Mouse (Mus musculus) MEL (cell line): ENCODE data around the gene Samd8. TPM values are rescaled to one million over a fixed set of nuclear protein-coding genes. Genes with fewer than 3 reads are reported as not detected.
A peak's percentile ranks its signal among the peaks of the same experiment; 100 is the strongest.

Experiments
- DNase-seq: peaks from one replicate; pipeline ENCODE4 v3.0.0; 2011; ENCODE audit warnings: low read depth, low spot score
- H3K27ac ChIP-seq: 2 replicates; pipeline ENCODE4 v1.5.1; 2012; ENCODE audit warnings: low read depth, mild to moderate bottlenecking, control low read depth, low read length, moderate library complexity; ENCODE audit not compliant: control insufficient read depth
- H3K27me3 ChIP-seq, 2 experiments: fragments of 150-350 bp in 1 of 2; sonication (generic) in 1 of 2; 2 replicates each; pipeline ENCODE4 v1.6.1; 2012; ENCODE audit warnings: low read length in 2 of 2, mild to moderate bottlenecking in 2 of 2, improper control_type of control experiment in 1 of 2, moderate library complexity in 1 of 2; ENCODE audit not compliant: insufficient read depth in 2 of 2, control insufficient read depth in 1 of 2
- H3K36me3 ChIP-seq, 2 experiments: 2 replicates each; pipeline ENCODE4 v1.6.1; 2012 to 2014; ENCODE audit warnings: low read length in 2 of 2, improper control_type of control experiment in 1 of 2, inconsistent platforms in 1 of 2, mild to moderate bottlenecking in 1 of 2; ENCODE audit not compliant: insufficient read depth in 2 of 2, control insufficient read depth in 1 of 2
- H3K4me1 ChIP-seq, 2 experiments: fragments of 150-350 bp in 1 of 2; sonication (generic) in 1 of 2; 2 replicates each; pipeline ENCODE4 v1.6.1; 2012; ENCODE audit warnings: low read length in 2 of 2, improper control_type of control experiment in 1 of 2, mild to moderate bottlenecking in 1 of 2; ENCODE audit not compliant: insufficient read depth in 2 of 2, control insufficient read depth in 1 of 2
- H3K4me3 ChIP-seq, 2 experiments: fragments of 150-350 bp in 1 of 2; sonication (generic) in 1 of 2; 2 replicates each; pipeline ENCODE4 v1.5.1; 2012; ENCODE audit warnings: low read depth in 2 of 2, low read length in 2 of 2, mild to moderate bottlenecking in 2 of 2, moderate library complexity in 2 of 2, control low read depth in 1 of 2, improper control_type of control experiment in 1 of 2; ENCODE audit not compliant: control insufficient read depth in 1 of 2, insufficient read depth in 1 of 2
- H3K79me2 ChIP-seq: 2 replicates; pipeline ENCODE4 v1.6.1; 2012; ENCODE audit warnings: mild to moderate bottlenecking, low read length, moderate library complexity; ENCODE audit not compliant: control insufficient read depth, poor library complexity, insufficient read depth
- H3K9ac ChIP-seq: 2 replicates; pipeline ENCODE4 v1.6.1; 2012; ENCODE audit warnings: low read depth, mild to moderate bottlenecking, control low read depth, low read length, moderate library complexity; ENCODE audit not compliant: control insufficient read depth, poor library complexity, severe bottlenecking
- H3K9me3 ChIP-seq: fragments of 150-350 bp; sonication (generic); replicated peaks from 2 replicates; pipeline ENCODE4 v1.6.1; 2012; ENCODE audit warnings: mild to moderate bottlenecking, low read length, improper control_type of control experiment, moderate library complexity; ENCODE audit not compliant: insufficient read depth
- CHD1 ChIP-seq: IDR thresholded peaks from 2 replicates; pipeline ENCODE4 v1.6.1; 2012; ENCODE audit warnings: low read depth, mild to moderate bottlenecking, inconsistent platforms, low read length, improper control_type of control experiment
- CTCF ChIP-seq, 3 experiments: IDR thresholded peaks in 2 of 3; conservative IDR thresholded peaks in 1 of 3; 2 replicates each; pipeline ENCODE4 v1.5.1; 2011 to 2012; ENCODE audit warnings: low read length in 3 of 3, low read depth in 2 of 3, mild to moderate bottlenecking in 2 of 3, improper control_type of control experiment in 1 of 3, inconsistent platforms in 1 of 3, mixed read lengths in 1 of 3, moderate library complexity in 1 of 3; ENCODE audit not compliant: control insufficient read depth in 1 of 3, insufficient read depth in 1 of 3, poor library complexity in 1 of 3, severe bottlenecking in 1 of 3
- E2F4 ChIP-seq: IDR thresholded peaks from 2 replicates; pipeline ENCODE4 v1.6.1; 2011; ENCODE audit warnings: low read depth, low read length, improper control_type of control experiment, borderline replicate concordance
- EP300 ChIP-seq, 2 experiments: IDR thresholded peaks; 2 replicates each; pipeline ENCODE4 v1.6.1; 2011; ENCODE audit warnings: improper control_type of control experiment in 2 of 2, low read length in 2 of 2, low read depth in 1 of 2, mild to moderate bottlenecking in 1 of 2
- ETS1 ChIP-seq: IDR thresholded peaks from 2 replicates; pipeline ENCODE4 v1.6.1; 2012; ENCODE audit warnings: low read depth, mild to moderate bottlenecking, inconsistent platforms, low read length, improper control_type of control experiment, moderate library complexity
- HCFC1 ChIP-seq: IDR thresholded peaks from 2 replicates; pipeline ENCODE4 v1.6.1; 2012; ENCODE audit warnings: low read depth, mild to moderate bottlenecking, inconsistent platforms, low read length, improper control_type of control experiment, moderate library complexity
- JUND ChIP-seq: IDR thresholded peaks from 2 replicates; pipeline ENCODE4 v1.6.1; 2011; ENCODE audit warnings: low read depth, mild to moderate bottlenecking, improper control_type of control experiment, low read length
- KAT2A ChIP-seq: conservative IDR thresholded peaks from 2 replicates; pipeline ENCODE4 v1.6.1; 2012; ENCODE audit warnings: low read depth, low read length, improper control_type of control experiment, inconsistent platforms
- MAFK ChIP-seq: IDR thresholded peaks from 2 replicates; pipeline ENCODE4 v1.6.1; 2011; ENCODE audit warnings: low read depth, mild to moderate bottlenecking, low read length, improper control_type of control experiment, borderline replicate concordance
- MAX ChIP-seq: IDR thresholded peaks from 2 replicates; pipeline ENCODE4 v1.6.1; 2011; ENCODE audit warnings: low read length, improper control_type of control experiment
- MAZ ChIP-seq: IDR thresholded peaks from 2 replicates; pipeline ENCODE4 v1.6.1; 2012; ENCODE audit warnings: low read depth, mild to moderate bottlenecking, inconsistent platforms, low read length, improper control_type of control experiment
- MEF2A ChIP-seq: IDR thresholded peaks from 2 replicates; pipeline ENCODE4 v1.6.1; 2014; ENCODE audit warnings: low read depth, mild to moderate bottlenecking, inconsistent platforms, low read length, improper control_type of control experiment; ENCODE audit not compliant: poor library complexity, insufficient replicate concordance, severe bottlenecking; ENCODE audit errors: extremely low read depth
- MXI1 ChIP-seq: IDR thresholded peaks from 2 replicates; pipeline ENCODE4 v1.6.1; 2011; ENCODE audit warnings: mild to moderate bottlenecking, low read depth, low read length, improper control_type of control experiment
- NELFE ChIP-seq: IDR thresholded peaks from 2 replicates; pipeline ENCODE4 v1.6.1; 2011; ENCODE audit warnings: low read depth, low read length, improper control_type of control experiment
- POLR2A ChIP-seq, 2 experiments: IDR thresholded peaks; 2 replicates each; pipeline ENCODE4 v1.6.1; 2011 to 2012; ENCODE audit warnings: low read length in 2 of 2, mild to moderate bottlenecking in 2 of 2, control low read depth in 1 of 2, improper control_type of control experiment in 1 of 2, low read depth in 1 of 2, moderate library complexity in 1 of 2; ENCODE audit not compliant: control insufficient read depth in 1 of 2, insufficient read depth in 1 of 2, poor library complexity in 1 of 2
- POLR2AphosphoS2 ChIP-seq: IDR thresholded peaks from 2 replicates; pipeline ENCODE4 v1.6.1; 2011; ENCODE audit warnings: low read length, improper control_type of control experiment
- POLR2AphosphoS5 ChIP-seq: IDR thresholded peaks from 2 replicates; pipeline ENCODE4 v1.6.1; 2012; ENCODE audit warnings: low read depth, borderline replicate concordance, mild to moderate bottlenecking, inconsistent platforms, low read length, moderate library complexity, mixed read lengths
- SIN3A ChIP-seq: IDR thresholded peaks from 2 replicates; pipeline ENCODE4 v1.6.1; 2012; ENCODE audit warnings: low read length, improper control_type of control experiment, inconsistent platforms
- TCF12 ChIP-seq: IDR thresholded peaks from 2 replicates; pipeline ENCODE4 v1.6.1; 2014; ENCODE audit warnings: low read depth, mild to moderate bottlenecking, inconsistent platforms, low read length, improper control_type of control experiment, moderate library complexity
- UBTF ChIP-seq: IDR thresholded peaks from 2 replicates; pipeline ENCODE4 v1.6.1; 2012; ENCODE audit warnings: low read depth, mild to moderate bottlenecking, inconsistent platforms, low read length, improper control_type of control experiment, moderate library complexity, borderline replicate concordance; ENCODE audit not compliant: insufficient read depth
- USF1 ChIP-seq: IDR thresholded peaks from 2 replicates; pipeline ENCODE4 v1.6.1; 2014; ENCODE audit warnings: low read depth, mild to moderate bottlenecking, inconsistent platforms, low read length, improper control_type of control experiment, moderate library complexity
- ZKSCAN1 ChIP-seq: IDR thresholded peaks from 2 replicates; pipeline ENCODE4 v1.6.1; 2012; ENCODE audit warnings: low read depth, mild to moderate bottlenecking, inconsistent platforms, low read length, improper control_type of control experiment, moderate library complexity
- ZMIZ1 ChIP-seq: IDR thresholded peaks from 2 replicates; pipeline ENCODE4 v1.6.1; 2012; ENCODE audit warnings: low read depth, mild to moderate bottlenecking, inconsistent platforms, low read length, improper control_type of control experiment, moderate library complexity
- ZNF384 ChIP-seq: IDR thresholded peaks from 2 replicates; pipeline ENCODE4 v1.6.1; 2012; ENCODE audit warnings: low read depth, mild to moderate bottlenecking, inconsistent platforms, low read length, improper control_type of control experiment
- polyA plus RNA-seq, 2 experiments: library from polyadenylated mRNA; stranded (reverse) in 1 of 2; unstranded in 1 of 2; fragments of >175 nt in 1 of 2; fragments of >200 nt in 1 of 2; gene quantifications; 2 replicates each; pipeline versions ENCODE4 v1.2.1 to v1.2.4; 2012; ENCODE audit warnings: low replicate concordance in 2 of 2, low read depth in 1 of 2; ENCODE audit not compliant: insufficient read length in 2 of 2, insufficient read depth in 1 of 2, missing spikeins in 1 of 2
- total RNA-seq: library from RNA; depleted of rRNA; stranded (reverse); fragments of 300-350 nt; gene quantifications from 2 replicates; pipeline ENCODE4 v1.2.3, GENCODE M21; 2012

Samd8 gene
- total and polyA plus RNA-seq, 3 experiments, result 5.8 to 6.8 TPM; not detected in 1

- H3K9me3 ChIP-seq, result no peaks in the 10 kb centered on the region
- peak overlapping the region; percentile 84 for H3K27ac ChIP-seq
- no peaks in the 10 kb centered on the region for H3K79me2 ChIP-seq
- peak; percentile 89 for DNase-seq
- TF ChIP-seq MAX (0 out of 2 replicates have a peak, but pooled peaks have one; percentile 27), EP300 (IDR thresholded peaks at IDR 0.05; ENCODE audit: low read depth in 1 of 2, low read length in 2 of 2) (peak in 1 of 2 experiments; percentile 17; a peak in 2 of 4 replicates), ETS1 (0 out of 2 replicates have a peak, but pooled peaks have one; percentile 16), KAT2A (no peak; the same call in 1 of the 2 replicates), CTCF (IDR thresholded peaks at IDR 0.05 in 2 of 3, conservative IDR thresholded peaks at IDR 0.05 in 1 of 3; ENCODE audit: control insufficient read depth in 1 of 3, insufficient read depth in 1 of 3, low read depth in 2 of 3, low read length in 3 of 3, poor library complexity in 1 of 3, severe bottlenecking in 1 of 3) (no peak), CHD1 (no peak), ZMIZ1 (no peak), E2F4 (no peak), MAFK (no peak), MXI1 (peak; percentile 13; the same call in 1 of the 2 replicates), MEF2A (no peak), HCFC1 (no peak), POLR2AphosphoS5 (no peak), ZKSCAN1 (no peak), UBTF (no peak), NELFE (peak; percentile 65), POLR2A (IDR thresholded peaks at IDR 0.05; ENCODE audit: control insufficient read depth in 1 of 2, insufficient read depth in 1 of 2, low read depth in 1 of 2, low read length in 2 of 2, poor library complexity in 1 of 2) (peak; percentile 65 to 73; a peak in 2 of 4 replicates), TCF12 (peak; percentile 22; the same call in 1 of the 2 replicates), SIN3A (peak; percentile 40), POLR2AphosphoS2 (peak; percentile 44; the same call in 1 of the 2 replicates), JUND (no peak), USF1 (no peak), ZNF384 (peak; percentile 8; the same call in 1 of the 2 replicates), MAZ (0 out of 2 replicates have a peak, but pooled peaks have one; percentile 21)
- TF ChIP-seq, all 39 proteins: peak for 11
- H3K36me3 ChIP-seq, result peaks cover 0 to 26% of the 10 kb centered on the region in 2 experiments; a peak in 2 of 4 replicates
- no peaks in the 10 kb centered on the region for H3K27me3 ChIP-seq
- peak overlapping the region; percentile 70 for H3K9ac ChIP-seq
- peak overlapping the region; percentile 32 to 45 for H3K4me3 ChIP-seq
- H3K4me1 ChIP-seq, result peaks cover 14 to 43% of the 10 kb centered on the region in 2 experiments
These were observed 61.0 kb downstream of the Samd8 start for GRCm38 (mm10) chr14:21811301-21811700.
